Mouse (Mus musculus) kidney, adult 8-10 months (tissue): ENCODE measurements at regions not wholly inside any gene's neighbourhood (a gene's known extent, or its start where the extent isn't known, plus 50 kb on each side); places are given as distances from the start of the nearest gene placed in this dataset.

Experiments used
- DNase-seq, 2 experiments: peaks; one replicate each; pipeline ENCODE4 v3.0.0; 2022

GRCm38 (mm10) chr5:125843259-125843658, 311.7 kb downstream of the Tmem132b start:
- DNase-seq: no peak

- DNase-seq: no peak
These were observed 318.1 kb downstream of the Tmem132b start for GRCm38 (mm10) chr5:125849722-125850121.

DNA sequence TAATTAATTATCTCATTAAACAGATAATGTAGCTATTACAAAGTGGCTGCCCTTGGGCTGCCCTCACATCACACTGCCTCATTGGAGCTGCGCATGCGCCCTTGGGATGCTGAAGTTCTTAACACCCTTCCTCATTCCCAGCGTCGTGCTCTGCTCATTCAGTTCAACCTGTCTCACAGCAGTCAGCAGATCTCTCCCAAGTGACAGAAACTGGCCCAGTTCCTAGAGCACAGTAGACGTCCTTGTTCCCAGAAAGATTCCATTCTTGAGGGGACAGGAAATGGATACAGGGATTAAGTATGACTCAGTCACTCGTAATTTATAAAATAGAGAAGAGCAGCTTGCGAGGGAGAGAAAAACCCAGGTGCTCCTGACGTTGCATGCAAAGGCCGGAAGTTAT, 344.7 kb downstream of the Tmem132b start:
- no peak for DNase-seq

DNA sequence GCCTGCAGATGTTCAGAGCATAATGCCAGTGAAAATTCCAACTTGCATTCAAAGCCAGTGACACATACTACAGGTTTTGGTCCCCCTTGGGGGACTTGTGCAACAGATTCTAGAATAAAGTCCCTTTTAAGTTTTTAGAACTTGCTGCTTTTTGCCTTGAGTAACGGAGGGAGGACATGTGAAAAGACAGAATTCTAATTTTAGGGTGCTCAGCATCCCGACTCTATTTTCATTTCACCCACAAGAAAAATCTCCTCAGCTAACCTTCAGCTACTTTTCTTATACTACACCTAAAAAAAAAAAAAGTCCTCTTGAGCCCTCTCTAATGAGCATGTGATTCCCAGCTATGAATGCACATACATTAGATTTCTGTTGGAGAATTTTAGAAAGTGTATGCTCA, 357.3 kb downstream of the Tmem132b start:
- no peak for DNase-seq

GRCm38 (mm10) chr5:125893864-125894263, 362.3 kb downstream of the Tmem132b start:
- DNase-seq: no peak

- DNase-seq: no peak
These were observed 370.5 kb downstream of the Tmem132b start for GRCm38 (mm10) chr5:125902038-125902437.

DNA sequence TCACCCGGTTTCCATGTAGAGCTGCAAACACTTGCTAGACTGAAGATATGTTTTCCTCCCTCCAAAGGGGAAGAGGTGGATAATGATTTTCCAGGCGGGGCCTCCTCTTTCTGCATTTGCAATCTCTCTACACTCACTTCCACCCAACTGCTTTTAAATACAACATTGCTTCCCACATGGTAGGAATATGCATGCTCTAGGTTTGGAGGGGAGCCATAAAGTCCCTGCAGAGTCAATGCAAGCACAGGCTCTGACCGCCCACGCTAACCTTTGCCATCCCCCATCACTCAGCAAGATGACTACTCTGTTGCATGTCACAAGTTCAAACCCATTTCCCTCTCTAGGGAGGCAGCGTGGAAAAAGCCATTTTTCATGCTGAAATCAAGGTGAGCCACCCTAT, 372.9 kb downstream of the Tmem132b start:
- no peak for DNase-seq

DNA sequence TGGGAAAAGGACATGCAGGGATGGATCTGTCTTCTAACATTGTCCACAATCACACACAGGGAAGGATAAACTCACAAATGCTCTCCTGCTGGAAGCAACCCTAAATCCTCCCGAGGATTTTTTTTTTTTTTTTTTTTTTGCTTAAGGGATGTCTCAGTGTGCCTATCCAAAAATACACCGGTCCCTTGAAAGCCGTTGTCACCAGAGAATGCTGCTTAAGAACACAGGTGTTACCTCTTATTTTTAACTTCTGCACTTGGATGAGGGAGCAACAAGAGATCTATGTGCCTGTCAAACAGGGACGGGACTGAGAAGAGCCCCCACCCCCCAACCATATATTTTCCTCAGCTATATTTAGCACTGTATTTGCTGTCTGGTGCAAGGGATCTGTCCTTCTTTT, 375.8 kb downstream of the Tmem132b start:
- no peak for DNase-seq

GRCm38 (mm10) chr5:125907909-125908308, 376.3 kb downstream of the Tmem132b start:
- no peak for DNase-seq

- DNase-seq: no peak
These were observed 384.3 kb downstream of the Tmem132b start for GRCm38 (mm10) chr5:125915857-125916256.

- DNase-seq: no peak
These were observed 389.4 kb downstream of the Tmem132b start for GRCm38 (mm10) chr5:125920965-125921364.

DNA sequence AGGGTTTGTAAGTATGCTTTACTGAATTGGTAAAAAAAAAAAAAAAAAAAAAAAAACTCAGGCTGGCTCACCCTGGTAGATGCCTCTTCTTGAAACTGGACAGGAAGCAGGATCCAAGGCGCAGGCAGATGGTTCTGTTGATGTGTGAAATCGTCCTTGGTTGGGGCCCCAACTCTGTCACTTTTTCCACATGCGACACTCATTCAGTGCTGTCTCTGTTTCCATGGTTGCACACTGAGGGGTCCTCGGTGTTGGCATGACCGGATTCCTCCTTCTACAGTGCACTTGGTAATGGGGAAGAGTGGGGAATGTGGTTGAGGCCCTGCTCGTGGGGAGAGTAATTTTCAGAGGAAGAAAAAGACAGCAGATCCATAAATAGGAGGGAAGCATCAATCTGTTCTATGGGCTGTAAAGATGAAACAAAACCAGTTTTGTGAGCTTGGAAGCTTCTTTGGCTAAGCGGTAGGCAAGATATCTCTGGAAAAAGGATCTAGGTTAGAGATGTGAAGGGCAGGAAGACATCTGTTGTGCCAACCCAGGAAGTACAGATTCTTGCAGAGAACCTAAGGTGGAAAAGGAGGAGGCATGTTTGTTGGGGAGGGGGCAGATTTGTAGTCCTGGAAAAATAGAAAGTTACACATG, 394.4 kb downstream of the Tmem132b start:
- no peak for DNase-seq

- DNase-seq: no peak
These were observed 399.9 kb downstream of the Tmem132b start for GRCm38 (mm10) chr5:125931502-125931901.

GRCm38 (mm10) chr5:125939416-125939815, 407.8 kb downstream of the Tmem132b start:
- DNase-seq: no peak

GRCm38 (mm10) chr5:125946729-125947128, 415.2 kb downstream of the Tmem132b start:
- DNase-seq: no peak

GRCm38 (mm10) chr5:125951641-125952040, 420.1 kb downstream of the Tmem132b start:
- no peak for DNase-seq

GRCm38 (mm10) chr5:125964039-125964438, 432.5 kb downstream of the Tmem132b start:
- DNase-seq: peak in 1 of 2 experiments; percentile 31

GRCm38 (mm10) chr5:125968151-125968550, 436.6 kb downstream of the Tmem132b start:
- no peak for DNase-seq

- no peak for DNase-seq
These were observed 442.5 kb downstream of the Tmem132b start for GRCm38 (mm10) chr5:125974035-125974434.

DNA sequence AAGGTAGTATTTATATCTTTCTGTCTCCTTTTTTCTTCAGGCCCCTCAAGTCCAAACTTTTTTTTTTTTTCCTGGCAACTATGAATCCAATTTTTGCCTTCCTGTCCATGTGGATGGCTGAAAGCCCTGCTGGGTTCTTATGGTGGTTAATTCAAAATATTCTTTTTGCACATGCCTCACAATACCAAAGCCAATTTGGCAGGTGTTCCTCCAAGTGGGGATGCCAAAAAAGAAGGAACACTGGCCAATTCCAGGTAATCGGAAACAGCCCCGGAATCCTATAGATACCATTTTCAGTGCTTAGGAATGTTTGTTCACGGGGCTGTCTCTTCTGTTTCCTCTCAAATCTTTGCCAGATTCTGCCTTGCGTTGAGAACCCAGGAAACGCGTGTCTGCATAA, 448.2 kb downstream of the Tmem132b start:
- no peak for DNase-seq

- DNase-seq: no peak
These were observed 453.8 kb downstream of the Tmem132b start for GRCm38 (mm10) chr5:125985356-125985755.

DNA sequence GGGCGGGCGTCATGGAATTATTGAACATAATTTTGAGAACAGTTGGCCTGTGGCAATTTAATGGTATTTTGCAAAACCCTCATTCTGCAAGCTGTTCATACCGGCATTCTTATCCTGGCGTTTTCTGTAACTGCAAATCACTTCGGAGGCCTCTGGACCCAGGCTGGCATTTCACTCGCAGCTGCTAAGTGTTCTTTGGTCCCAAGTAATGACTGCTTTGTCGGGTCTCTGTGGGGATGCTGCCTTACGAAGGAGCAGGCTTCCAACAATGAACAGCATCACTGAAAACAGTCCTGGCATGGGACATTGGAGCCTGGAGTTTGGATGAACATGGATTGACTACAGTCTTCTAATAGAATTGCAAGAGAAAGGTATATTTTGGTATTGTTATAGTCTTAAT, 465.6 kb downstream of the Tmem132b start:
- DNase-seq: no peak

DNA sequence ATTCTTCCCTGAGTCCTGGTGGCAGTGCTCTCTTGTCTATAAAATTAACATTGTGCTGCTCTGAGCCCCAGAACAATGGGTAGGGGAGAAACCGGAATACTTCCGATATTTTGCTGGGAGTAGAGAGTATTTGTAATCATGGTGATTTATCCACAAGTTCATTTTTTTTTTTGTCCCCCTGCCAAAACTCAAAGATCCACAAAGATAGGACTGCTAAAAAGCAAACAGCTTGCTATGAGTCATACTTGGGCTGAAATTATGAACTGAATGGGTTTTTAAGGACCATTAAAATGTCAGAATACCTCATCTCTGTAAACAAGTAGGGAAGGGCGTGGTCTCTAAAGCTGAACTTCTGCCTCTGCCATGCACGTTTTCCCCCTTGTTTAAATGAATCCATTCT, 476.3 kb downstream of the Tmem132b start:
- DNase-seq: no peak

DNA sequence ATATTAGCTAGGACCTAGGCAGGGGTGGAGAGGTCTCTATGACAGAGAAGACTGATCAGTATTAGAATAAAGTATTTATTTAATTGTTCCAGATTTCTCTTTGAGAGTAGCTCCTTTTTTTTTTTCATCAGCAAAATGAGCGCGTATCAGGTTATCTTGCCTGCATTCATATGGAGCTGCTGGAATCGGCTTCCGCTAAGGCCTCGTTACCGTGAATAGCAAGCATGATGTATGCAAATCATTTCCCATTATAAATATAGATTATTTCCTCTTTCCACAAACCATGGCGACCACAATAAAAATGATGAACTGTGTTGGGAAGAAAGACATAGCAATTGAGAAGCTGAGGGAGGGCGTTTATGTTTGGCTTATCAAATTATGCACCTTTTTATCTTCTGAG, 476.7 kb downstream of the Tmem132b start:
- DNase-seq: no peak

GRCm38 (mm10) chr5:126019781-126020180, 488.2 kb downstream of the Tmem132b start:
- DNase-seq: no peak
